Mouse (Mus musculus) ZHBTc4 (cell line): Measurements from ENCODE around the gene Zfyve16.

Experiments
- DNase-seq: peaks from one replicate; pipeline ENCODE4 v3.0.0-alpha.2; 2011; ENCODE audit warnings: low read depth, low spot score

The Zfyve16 gene

GRCm38 (mm10) chr13:92530721-92531211 lies at the start of gene Zfyve16:
Zfyve16 (minus strand) TSS chr13:92530868.
- peak; percentile 96 for DNase-seq

GRCm38 (mm10) chr13:92578210-92578609 lies 47.5 kb upstream of the Zfyve16 start:
- no peak for DNase-seq

- DNase-seq, result peak; percentile 19
Observed at GRCm38 (mm10) chr13:92576688-92577087, 46.0 kb upstream of the Zfyve16 start.

GRCm38 (mm10) chr13:92576072-92576471 lies 45.4 kb upstream of the Zfyve16 start, which contains the start of gene Spz1:
Spz1 (minus strand) TSS chr13:92576172.
- DNase-seq, result peak; percentile 14

GRCm38 (mm10) chr13:92559429-92559828 lies 28.8 kb upstream of the Zfyve16 start:
- no peak for DNase-seq

GRCm38 (mm10) chr13:92557229-92557628 lies 26.6 kb upstream of the Zfyve16 start:
- DNase-seq, result no peak

GRCm38 (mm10) chr13:92556458-92557126 lies 25.9 kb upstream of the Zfyve16 start:
- no peak for DNase-seq

GRCm38 (mm10) chr13:92547093-92547492 lies 16.4 kb upstream of the Zfyve16 start:
- no peak for DNase-seq

GRCm38 (mm10) chr13:92540997-92541396 lies 10.3 kb upstream of the Zfyve16 start:
- no peak for DNase-seq

GRCm38 (mm10) chr13:92539126-92539525 lies 8.5 kb upstream of the Zfyve16 start:
- no peak for DNase-seq

- no peak for DNase-seq
Observed at GRCm38 (mm10) chr13:92533801-92534200, 3.1 kb upstream of the Zfyve16 start.

- no peak for DNase-seq
Observed at GRCm38 (mm10) chr13:92532216-92532615, 1.5 kb upstream of the Zfyve16 start.

- DNase-seq, result no peak
Observed at GRCm38 (mm10) chr13:92531237-92531636, 569 bp upstream of the Zfyve16 start.

GRCm38 (mm10) chr13:92529828-92530720 lies 594 bp downstream of the Zfyve16 start:
- no peak for DNase-seq

GRCm38 (mm10) chr13:92523178-92523813 lies 7.4 kb downstream of the Zfyve16 start:
- DNase-seq, result no peak

- DNase-seq, result no peak
Observed at GRCm38 (mm10) chr13:92504871-92505270, 25.8 kb downstream of the Zfyve16 start.

- DNase-seq, result peak; percentile 31
Observed at GRCm38 (mm10) chr13:92491923-92492322, 38.7 kb downstream of the Zfyve16 start.

- DNase-seq, result no peak
Observed at GRCm38 (mm10) chr13:92490817-92491216, 39.9 kb downstream of the Zfyve16 start.

- DNase-seq, result peak; percentile 98
Observed at GRCm38 (mm10) chr13:92483852-92484463, 46.7 kb downstream of the Zfyve16 start, which contains the start of gene Fam151b. Fam151b (minus strand) TSS chr13:92484015.

GRCm38 (mm10) chr13:92483348-92483747 lies 47.3 kb downstream of the Zfyve16 start:
- peak; percentile 68 for DNase-seq

GRCm38 (mm10) chr13:92470151-92470550 lies 60.5 kb downstream of the Zfyve16 start:
- DNase-seq, result no peak
